Mouse (Mus musculus) CD4-positive, CD25-positive, alpha-beta regulatory T cell, adult 2 months (primary cell): ENCODE results near the gene Gm14419.
"Not testable (repeated sequence)": the region's sequence is repeated elsewhere in the genome, so short reads cannot be mapped to it uniquely, and the experiment has no call there.

ENCODE experiments used
- DNase-seq: peaks from one replicate; pipeline ENCODE4 v3.0.0-alpha.2; 2012; ENCODE audit warnings: low read depth, low spot score

Gm14419 gene

GRCm38 (mm10) chr2:177000656-177001055 is at the start of gene Gm14419:
Gm14419 (plus strand) TSS chr2:177000956.
- DNase-seq = not testable (repeated sequence)
